Comparison of ENCODE assay signal across 11 mouse cellular contexts in genomic region chr5:148569444-148569843, GRCm38 (mm10). TPM values are rescaled to one million over a fixed set of nuclear protein-coding genes. Genes with fewer than 3 reads are reported as not detected.
DNase-seq lines count a peak whose midpoint lies in the region; ATAC-seq and TF ChIP-seq lines count a peak whose summit lies in the region.
"Had no signal": no experiment of that assay in that cellular context is flagged by ENCODE, and none has a peak within 500 bp of the region (broad histone marks: within the 10 kb centered on the region; RNA-seq: fewer than 3 reads in every experiment).

No protein-coding gene starts in this region.

- H3K4me2 ChIP-seq in liver, embryonic 11.5 days: no peak overlapping the region
- H3K4me2 ChIP-seq in limb, embryonic 14.5 days (replicated peaks; ENCODE audit: low read depth, low read length, severe bottlenecking): no peak overlapping the region
- H3K4me2 ChIP-seq: hindbrain, embryonic 14.5 days; liver, embryonic 12.5 days had no signal

- TF ChIP-seq CTCF in liver, adult 2 months (IDR thresholded peaks at IDR 0.05; ENCODE audit: low read depth, low read length): no peak

- H3K79me2 ChIP-seq in liver, adult 2 months (ENCODE audit: control insufficient read depth, insufficient read depth, low read length): no peaks in the 10 kb centered on the region

- intact Hi-C loops in left cerebral cortex, postnatal 14 days (cut with DNase I): no loop called here
- intact Hi-C loops in left cerebral cortex, postnatal 25 days (cut with DNase I): no loop called here

- WGBS in liver, adult 2 months: 84% methylated on average over 13 of the region's 13 CpGs
- 78% methylated on average over 13 of the region's 13 CpGs for WGBS in liver, embryonic 11.5 days
- 49% methylated on average over 13 of the region's 13 CpGs for WGBS in limb, embryonic 14.5 days

- no peaks in the 10 kb centered on the region for H3K4me1 ChIP-seq in liver, adult 2 months (ENCODE audit: control insufficient read depth, insufficient read depth, low read length)
- H3K4me1 ChIP-seq in liver, embryonic 11.5 days (replicated peaks; ENCODE audit: control insufficient read depth, insufficient read depth, low read length): no peaks in the 10 kb centered on the region
- H3K4me1 ChIP-seq in limb, embryonic 14.5 days (ENCODE audit: control insufficient read depth, insufficient read depth, low read length): no peaks in the 10 kb centered on the region

- H3K9me3 ChIP-seq in liver, embryonic 11.5 days (ENCODE audit: control insufficient read depth, low read length): no peaks in the 10 kb centered on the region
- H3K9me3 ChIP-seq in limb, embryonic 14.5 days (ENCODE audit: control insufficient read depth, low read length): no peaks in the 10 kb centered on the region
- H3K9me3 ChIP-seq: liver, embryonic 12.5 days had no signal

- ATAC-seq in liver, embryonic 11.5 days (replicated peaks; ENCODE audit: low FRiP score): no peak
- peak; percentile 63; the same call in 1 of the 2 replicates for ATAC-seq in limb, embryonic 14.5 days (ENCODE audit: low FRiP score, low read depth)
- ATAC-seq: liver, embryonic 12.5 days had no signal

- H3K4me3 ChIP-seq in liver, adult 2 months (ENCODE audit: insufficient read depth, low read depth, low read length): no peak overlapping the region
- no peak overlapping the region for H3K4me3 ChIP-seq in liver, embryonic 11.5 days (ENCODE audit: low read depth, low read length)
- no peak overlapping the region for H3K4me3 ChIP-seq in limb, embryonic 14.5 days (replicated peaks; ENCODE audit: low read length)
- H3K4me3 ChIP-seq: liver, embryonic 12.5 days had no signal

- no peak for TF ChIP-seq POLR2A in liver, adult 2 months (IDR thresholded peaks at IDR 0.05; ENCODE audit: extremely low read depth, insufficient read depth, low read length)
- TF ChIP-seq POLR2A in limb, embryonic 14.5 days (IDR thresholded peaks at IDR 0.05; ENCODE audit: borderline replicate concordance, extremely low read depth, insufficient read depth, insufficient read length): no peak

- peak; percentile 60 for DNase-seq in adrenal gland, adult 2 months
- DNase-seq in adrenal gland, adult 18-20 months (ENCODE audit: low spot score in 2 of 2): no peak
- peak; percentile 29 for DNase-seq in liver, adult 2 months (ENCODE audit: extremely low read depth, low read depth, low spot score)
- DNase-seq in liver, embryonic 11.5 days (ENCODE audit: low spot score): no peak
- DNase-seq in limb, embryonic 14.5 days (ENCODE audit: low spot score): no peak
- DNase-seq in left cerebral cortex, postnatal 14 days (ENCODE audit: low spot score in 2 of 2): no peak
- no peak for DNase-seq in spleen, postnatal 14 days (ENCODE audit: low spot score in 2 of 2)
- DNase-seq in left cerebral cortex, postnatal 25 days (ENCODE audit: low spot score in 2 of 2): no peak
- DNase-seq: thymus, postnatal 4 days had no signal

- H3K27me3 ChIP-seq in liver, adult 2 months (ENCODE audit: control insufficient read depth, insufficient read depth, low read length): no peaks in the 10 kb centered on the region
- no peaks in the 10 kb centered on the region for H3K27me3 ChIP-seq in liver, embryonic 11.5 days (replicated peaks; ENCODE audit: control insufficient read depth, insufficient read depth, low read length)
- H3K27me3 ChIP-seq in limb, embryonic 14.5 days (ENCODE audit: control insufficient read depth, insufficient read depth, low read length): no peaks in the 10 kb centered on the region
- H3K27me3 ChIP-seq: liver, embryonic 12.5 days had no signal

- no peaks in the 10 kb centered on the region for H3K36me3 ChIP-seq in liver, adult 2 months (ENCODE audit: control insufficient read depth, insufficient read depth, low read length)
- no peaks in the 10 kb centered on the region for H3K36me3 ChIP-seq in liver, embryonic 11.5 days (ENCODE audit: control insufficient read depth, insufficient read depth, low read length)
- H3K36me3 ChIP-seq in limb, embryonic 14.5 days (ENCODE audit: control insufficient read depth, insufficient read depth, low read length): no peaks in the 10 kb centered on the region
- H3K36me3 ChIP-seq: liver, embryonic 12.5 days had no signal

- H3K9ac ChIP-seq in liver, adult 2 months (ENCODE audit: low read depth, low read length): no peak overlapping the region
- no peak overlapping the region for H3K9ac ChIP-seq in liver, embryonic 11.5 days (ENCODE audit: low read depth, low read length)
- H3K9ac ChIP-seq in limb, embryonic 14.5 days (ENCODE audit: low read depth, low read length, severe bottlenecking): no peak overlapping the region
- H3K9ac ChIP-seq: hindbrain, embryonic 14.5 days; liver, embryonic 12.5 days had no signal

- H3K27ac ChIP-seq in liver, adult 2 months (replicated peaks; ENCODE audit: insufficient read depth, low read depth, low read length): no peak overlapping the region
- H3K27ac ChIP-seq in liver, embryonic 11.5 days (ENCODE audit: low read depth, low read length): no peak overlapping the region
- no peak overlapping the region for H3K27ac ChIP-seq in limb, embryonic 14.5 days (replicated peaks; ENCODE audit: low read depth, low read length)
- H3K27ac ChIP-seq: hindbrain, embryonic 14.5 days; liver, embryonic 12.5 days had no signal

RNA-seq across cellular contexts. Expression of gene Ubl3, which starts 16.9 kb away (rescaled TPM):
- total RNA-seq in adrenal gland, adult 2 months (2021): 100 to 1,000 TPM; 163 to 167 TPM
- polyA plus RNA-seq in adrenal gland, adult 2 months (2012; rRNA removed): 90.5 and 90.9 TPM in 2 replicates
- 100 to 1,000 TPM; 152 to 163 TPM for total RNA-seq in adrenal gland, adult 18-20 months (2021)
- 58.0 and 61.8 TPM in 2 replicates for total RNA-seq in liver, adult 2 months (2014; rRNA removed)
- polyA plus RNA-seq in liver, adult 2 months (2012; rRNA removed): 32.4 and 38.4 TPM in 2 replicates
- 40.1 and 43.1 TPM in 2 replicates for polyA plus RNA-seq in liver, embryonic 11.5 days (2014; fragmentation: Nextera tagmentation; extraction: Ambion mirVana)
- 30.3 and 33.4 TPM in 2 replicates for polyA plus RNA-seq in limb, embryonic 14.5 days (2012; rRNA removed)
- polyA plus RNA-seq in limb, embryonic 14.5 days (2014; fragmentation: Nextera tagmentation; extraction: Ambion mirVana): 73.6 and 84.6 TPM in 2 replicates
- total RNA-seq in left cerebral cortex, postnatal 14 days (2021): 100 to 1,000 TPM; 177 to 179 TPM
- 100 to 1,000 TPM; 232 to 236 TPM for total RNA-seq in left cerebral cortex, postnatal 25 days (2021)

Comparison
In these comparisons a context has a peak if more than half of its experiments do, and no peak if none do; other contexts are left out.
1. DNase-seq: peak in adrenal gland, adult 2 months (single experiment) and liver, adult 2 months (single experiment); none in adrenal gland, adult 18-20 months (0 of 2), liver, embryonic 11.5 days (single experiment), limb, embryonic 14.5 days (single experiment), left cerebral cortex, postnatal 14 days (0 of 2), spleen, postnatal 14 days (0 of 2) and left cerebral cortex, postnatal 25 days (0 of 2).